Mouse (Mus musculus): ENCODE data around the gene Synj2.

DNA sequence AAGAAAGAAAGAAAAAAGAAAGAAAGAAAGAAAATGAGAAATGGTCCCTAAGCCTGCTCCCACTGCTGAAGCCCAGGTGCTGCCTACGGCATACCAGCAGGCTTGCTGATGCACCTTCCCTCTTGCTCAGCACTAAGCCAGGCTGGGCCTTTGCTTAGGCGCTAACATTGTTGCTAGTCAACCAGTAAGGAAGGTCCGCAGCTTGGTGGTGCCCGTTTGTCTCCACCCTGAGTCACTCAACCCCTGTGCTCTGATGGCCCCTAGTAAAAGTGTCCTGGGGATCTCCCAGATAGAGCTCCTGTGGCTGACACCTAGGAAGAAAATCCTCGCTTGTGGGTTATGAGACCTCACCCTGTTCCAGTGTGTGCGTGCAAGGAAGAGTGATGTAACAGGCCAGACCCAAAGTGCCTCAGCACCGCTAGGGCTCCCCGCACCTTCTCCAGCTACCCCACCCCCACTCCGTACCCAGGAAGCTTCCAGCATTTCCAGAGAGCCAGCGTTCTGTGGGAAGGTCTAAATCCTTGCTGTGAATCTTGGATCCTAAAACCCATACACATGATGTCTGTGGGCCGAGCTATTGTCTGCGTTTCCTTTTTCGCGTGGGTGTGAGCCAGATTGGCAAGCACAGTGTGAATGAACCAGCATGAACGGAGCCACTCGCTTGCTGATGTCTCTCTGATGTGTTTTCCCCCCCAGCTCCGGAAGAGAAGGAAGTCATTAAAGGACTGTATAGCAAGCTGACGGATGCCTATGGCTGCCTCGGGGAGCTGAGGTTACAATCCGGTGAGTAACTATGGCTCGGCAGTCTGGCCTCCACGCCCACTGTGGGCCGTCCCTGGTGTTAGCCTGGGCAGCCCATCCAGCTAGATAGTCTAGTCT lies 34.3 kb downstream of the Synj2 start:
- TF ChIP-seq CTCF (IDR thresholded peaks at IDR 0.05; ENCODE audit: low read depth, low read length) (no peak), GATA1 (IDR thresholded peaks at IDR 0.05; ENCODE audit: borderline replicate concordance, low read length) (no peak), TAL1 (conservative IDR thresholded peaks at IDR 0.05; ENCODE audit: low read depth, low read length) (no peak), POLR2AphosphoS5 (IDR thresholded peaks at IDR 0.05; ENCODE audit: insufficient replicate concordance, low read depth, low read length) (no peak), GATA2 (IDR thresholded peaks at IDR 0.05; ENCODE audit: borderline replicate concordance, low read depth, low read length) (no peak)
